Mouse (Mus musculus) stomach, embryonic 15.5 days (tissue): ENCODE results near the gene Tmem170. TPM values are rescaled to one million over a fixed set of nuclear protein-coding genes. Genes with fewer than 3 reads are reported as not detected.

Experiments
- ATAC-seq: fragments of 200-750 bp; cut with Nextera tagmentation; 2 replicates; pipeline ENCODE4 v1.8.0; 2017; ENCODE audit warnings: low read depth, moderate number of reproducible peaks, moderate TSS enrichment; ENCODE audit not compliant: insufficient read depth, low FRiP score
- H3K27ac ChIP-seq: fragments of 300-500 bp; sonication (generic); 2 replicates; pipeline ENCODE4 v1.5.1; 2015; ENCODE audit warnings: mild to moderate bottlenecking, inconsistent platforms
- H3K27me3 ChIP-seq: fragments of 300-500 bp; sonication (generic); replicated peaks from 2 replicates; pipeline ENCODE4 v1.6.1; 2015; ENCODE audit warnings: inconsistent platforms
- H3K36me3 ChIP-seq: fragments of 300-500 bp; sonication (generic); 2 replicates; pipeline ENCODE4 v1.6.1; 2015; ENCODE audit warnings: inconsistent platforms
- H3K4me1 ChIP-seq: fragments of 300-500 bp; sonication (generic); 2 replicates; pipeline ENCODE4 v1.6.1; 2015; ENCODE audit warnings: inconsistent platforms
- H3K4me2 ChIP-seq: fragments of 300-500 bp; sonication (generic); 2 replicates; pipeline ENCODE4 v1.6.1; 2015; ENCODE audit warnings: mild to moderate bottlenecking, inconsistent platforms
- H3K4me3 ChIP-seq: fragments of 300-500 bp; sonication (generic); replicated peaks from 2 replicates; pipeline ENCODE4 v1.5.1; 2015; ENCODE audit warnings: inconsistent platforms
- H3K9ac ChIP-seq: fragments of 300-500 bp; sonication (generic); 2 replicates; pipeline ENCODE4 v1.6.1; 2015; ENCODE audit warnings: inconsistent platforms
- H3K9me3 ChIP-seq: fragments of 300-500 bp; sonication (generic); 2 replicates; pipeline ENCODE4 v1.6.1; 2016; ENCODE audit warnings: inconsistent platforms
- WGBS: fragments of 180-500 bp; shearing (Covaris S2); methylation state at CpG from one replicate; pipeline ENCODE4 v1.1.7; 2015; 5-methylcytosine and 5-hydroxymethylcytosine counted together
- polyA plus RNA-seq: library from polyadenylated mRNA; unstranded; fragments of >200 nt; fragmentation: Nextera tagmentation; extraction: Ambion mirVana; gene quantifications from 2 replicates; pipeline ENCODE4 v1.2.1, GENCODE M21; 2015

Tmem170 gene
- polyA plus RNA-seq, 1 experiment from 2014 or later: 12.8 TPM

DNA sequence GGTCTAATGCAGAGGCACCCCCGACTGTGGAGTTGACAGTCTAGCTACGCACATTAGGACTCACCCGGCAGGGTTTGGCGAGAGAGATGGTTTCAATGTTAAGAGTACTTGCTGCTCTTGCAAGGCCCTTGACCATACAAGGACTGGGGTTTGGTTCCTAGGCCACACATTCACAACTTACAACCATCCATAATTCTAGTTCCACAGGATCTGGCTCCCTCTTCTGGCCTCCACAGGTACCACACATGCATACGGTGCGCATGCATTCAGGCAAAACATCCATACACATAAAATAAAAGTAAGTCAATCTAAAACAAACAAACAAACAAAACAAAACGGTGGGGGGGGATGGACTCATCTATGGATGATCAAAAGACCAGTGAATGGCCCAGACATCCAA, 18.4 kb upstream of the Tmem170 start:
- peaks cover 9% of the 10 kb centered on the region for H3K4me1 ChIP-seq
- ATAC-seq: no peak
- H3K9me3 ChIP-seq: no peaks in the 10 kb centered on the region
- H3K36me3 ChIP-seq: no peaks in the 10 kb centered on the region
- H3K9ac ChIP-seq: no peak overlapping the region
- no peak overlapping the region for H3K4me2 ChIP-seq
- no peak overlapping the region for H3K4me3 ChIP-seq
- 86% methylated on average over 7 of the region's 7 CpGs for WGBS
- H3K27me3 ChIP-seq: peaks cover 14% of the 10 kb centered on the region
- no peak overlapping the region for H3K27ac ChIP-seq

- no peaks in the 10 kb centered on the region for H3K36me3 ChIP-seq
- H3K27ac ChIP-seq: no peak overlapping the region
- ATAC-seq: no peak
- no peak overlapping the region for H3K4me2 ChIP-seq
- 48% methylated on average over 5 of the region's 5 CpGs for WGBS
- no peak overlapping the region for H3K4me3 ChIP-seq
- H3K4me1 ChIP-seq: peaks cover 17% of the 10 kb centered on the region
- H3K9ac ChIP-seq: no peak overlapping the region
- H3K9me3 ChIP-seq: no peaks in the 10 kb centered on the region
- peaks cover 24% of the 10 kb centered on the region for H3K27me3 ChIP-seq
Measured at GRCm38 (mm10) chr8:111892615-111893014, 16.1 kb upstream of the Tmem170 start.

- Histone ChIP-seq H3K27ac (no peak overlapping the region), H3K9ac (no peak overlapping the region), H3K4me2 (no peak overlapping the region), H3K9me3 (no peaks in the 10 kb centered on the region), H3K36me3 (no peaks in the 10 kb centered on the region), H3K4me1 (peaks cover 17% of the 10 kb centered on the region), H3K27me3 (peaks cover 24% of the 10 kb centered on the region), H3K4me3 (no peak overlapping the region)
- no peak for ATAC-seq
- WGBS: 19% methylated on average over 8 of the region's 8 CpGs
Measured at GRCm38 (mm10) chr8:111891983-111892382, 15.4 kb upstream of the Tmem170 start.

GRCm38 (mm10) chr8:111890911-111891303, 14.4 kb upstream of the Tmem170 start:
- no peaks in the 10 kb centered on the region for H3K36me3 ChIP-seq
- no peaks in the 10 kb centered on the region for H3K9me3 ChIP-seq
- H3K4me1 ChIP-seq: peaks cover 17% of the 10 kb centered on the region
- H3K4me2 ChIP-seq: no peak overlapping the region
- H3K4me3 ChIP-seq: peak overlapping the region; percentile 20; the same call in 1 of the 2 replicates
- H3K27me3 ChIP-seq: peaks cover 24% of the 10 kb centered on the region
- WGBS: 56% methylated on average over 6 of the region's 6 CpGs
- H3K9ac ChIP-seq: no peak overlapping the region
- no peak for ATAC-seq
- H3K27ac ChIP-seq: no peak overlapping the region

DNA sequence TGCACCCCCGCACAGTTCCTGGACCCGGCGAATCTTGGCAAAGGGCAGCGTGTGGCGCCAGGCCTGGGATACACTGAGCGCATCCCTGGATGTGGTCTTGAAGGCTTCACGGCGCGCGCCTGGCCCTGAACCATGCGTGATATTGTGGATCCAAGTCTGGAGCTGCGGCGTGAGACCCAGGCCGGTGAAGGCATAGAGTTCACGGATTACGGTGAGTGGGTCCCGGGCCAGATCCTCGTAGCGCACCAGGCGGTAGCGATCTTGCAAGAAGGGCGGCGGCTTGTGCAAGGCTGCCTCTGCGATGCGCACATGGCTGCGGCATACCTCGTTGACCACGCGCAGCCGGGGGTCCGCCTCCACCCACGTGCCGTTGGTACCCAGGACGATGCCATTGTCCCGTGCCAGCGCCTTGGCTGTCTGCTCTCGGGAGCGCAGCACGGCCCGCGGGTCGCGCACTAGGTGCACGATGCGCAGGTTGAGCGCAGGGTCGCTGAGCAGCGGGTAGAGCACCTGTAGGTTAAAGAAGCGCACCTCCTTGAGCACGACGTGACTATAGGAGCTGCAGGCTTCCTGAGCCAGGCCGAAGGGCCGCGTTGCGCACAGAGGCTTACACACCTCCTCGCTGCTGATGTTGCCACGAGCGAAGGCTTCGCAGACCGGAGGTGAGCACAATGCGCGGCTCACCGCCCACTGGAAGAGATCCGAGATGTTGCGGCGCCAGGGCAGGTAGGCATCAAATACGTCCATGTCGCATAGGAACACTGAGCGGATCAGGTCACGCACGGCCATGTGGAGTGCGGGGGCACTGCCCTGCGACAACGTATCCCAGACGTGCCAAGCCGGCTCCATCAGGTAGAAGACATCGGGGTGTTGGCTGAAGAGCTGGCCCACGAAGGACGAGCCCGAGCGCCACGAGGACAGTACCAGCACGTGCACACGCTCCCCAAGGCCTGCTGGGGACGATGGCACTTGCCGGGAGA, 13.7 kb upstream of the Tmem170 start:
- H3K27ac ChIP-seq: no peak overlapping the region
- no peaks in the 10 kb centered on the region for H3K36me3 ChIP-seq
- no peak for ATAC-seq
- H3K4me3 ChIP-seq: peak overlapping the region; percentile 20
- peak overlapping the region; percentile 42 for H3K4me2 ChIP-seq
- 14% methylated on average over 86 of the region's 86 CpGs for WGBS
- H3K27me3 ChIP-seq: peaks cover 24% of the 10 kb centered on the region
- no peak overlapping the region for H3K9ac ChIP-seq
- H3K4me1 ChIP-seq: peaks cover 17% of the 10 kb centered on the region
- no peaks in the 10 kb centered on the region for H3K9me3 ChIP-seq

DNA sequence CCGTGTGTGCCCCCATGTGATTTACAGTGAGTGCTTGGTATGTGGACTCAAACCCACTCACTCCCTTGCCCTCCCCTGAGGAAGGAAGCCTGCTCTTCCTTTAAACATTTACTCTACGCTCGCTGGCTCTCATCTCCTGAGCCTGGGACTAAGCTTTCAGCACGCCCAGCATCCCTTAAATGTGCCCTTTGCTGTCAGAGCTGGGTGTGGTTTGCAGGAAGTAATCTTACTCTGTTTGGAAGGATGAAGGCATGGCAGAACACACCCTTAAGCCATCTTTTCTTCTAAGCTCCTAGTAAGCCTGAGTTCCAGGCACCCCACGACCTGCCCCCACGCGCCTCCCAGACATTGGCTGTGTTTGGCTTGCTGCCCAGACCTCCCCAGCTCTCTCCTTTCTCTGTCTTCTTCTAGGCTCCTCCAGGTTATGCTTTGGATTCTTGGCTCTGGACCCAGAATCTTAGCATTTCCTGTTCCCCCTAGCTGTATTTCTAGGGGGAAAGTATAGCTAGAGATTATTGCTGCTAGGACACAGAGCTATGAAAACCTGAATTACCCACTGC, 11.6 kb upstream of the Tmem170 start:
- Histone ChIP-seq H3K9me3 (no peaks in the 10 kb centered on the region), H3K4me3 (no peak overlapping the region), H3K4me1 (peaks cover 17% of the 10 kb centered on the region), H3K27me3 (peaks cover 24% of the 10 kb centered on the region), H3K9ac (no peak overlapping the region), H3K27ac (no peak overlapping the region), H3K4me2 (no peak overlapping the region), H3K36me3 (no peaks in the 10 kb centered on the region)
- WGBS: 23% methylated on average over 7 of the region's 7 CpGs
- peak; percentile 32; the same call in 1 of the 2 replicates for ATAC-seq

DNA sequence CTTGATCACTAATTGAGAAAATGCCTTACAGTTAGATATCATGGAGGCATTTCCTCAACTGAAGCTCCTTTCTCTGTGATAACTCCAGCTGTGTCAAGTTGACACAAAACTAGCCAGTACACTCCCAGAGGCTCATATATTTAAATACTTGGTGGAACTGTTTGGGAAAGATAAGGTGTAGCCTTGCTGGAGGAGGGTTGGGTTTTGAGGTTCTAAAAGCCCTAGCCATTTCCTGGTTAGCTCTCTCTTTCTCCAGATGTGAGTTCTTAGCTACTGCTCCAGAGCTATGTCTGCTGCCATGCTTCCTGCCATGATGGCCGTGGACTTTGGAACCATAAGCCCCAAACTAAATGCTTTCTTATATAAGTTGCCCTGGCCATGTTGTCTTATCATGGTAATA, 10.9 kb upstream of the Tmem170 start:
- Histone ChIP-seq H3K9ac (no peak overlapping the region), H3K36me3 (no peaks in the 10 kb centered on the region), H3K27me3 (peaks cover 24% of the 10 kb centered on the region), H3K4me1 (peaks cover 17% of the 10 kb centered on the region), H3K4me3 (no peak overlapping the region), H3K27ac (no peak overlapping the region), H3K9me3 (no peaks in the 10 kb centered on the region), H3K4me2 (no peak overlapping the region)
- 79% methylated on average over 1 of the region's 1 CpGs for WGBS
- ATAC-seq: no peak

GRCm38 (mm10) chr8:111883615-111884014, 7.1 kb upstream of the Tmem170 start:
- peak; percentile 40; the same call in 1 of the 2 replicates for ATAC-seq
- no peaks in the 10 kb centered on the region for H3K27me3 ChIP-seq
- H3K36me3 ChIP-seq: no peaks in the 10 kb centered on the region
- H3K4me2 ChIP-seq: no peak overlapping the region
- WGBS: 78% methylated on average over 4 of the region's 4 CpGs
- peaks cover 5% of the 10 kb centered on the region; the same call in 1 of the 2 replicates for H3K4me1 ChIP-seq
- H3K9me3 ChIP-seq: no peaks in the 10 kb centered on the region
- H3K9ac ChIP-seq: no peak overlapping the region
- no peak overlapping the region for H3K4me3 ChIP-seq
- no peak overlapping the region for H3K27ac ChIP-seq

DNA sequence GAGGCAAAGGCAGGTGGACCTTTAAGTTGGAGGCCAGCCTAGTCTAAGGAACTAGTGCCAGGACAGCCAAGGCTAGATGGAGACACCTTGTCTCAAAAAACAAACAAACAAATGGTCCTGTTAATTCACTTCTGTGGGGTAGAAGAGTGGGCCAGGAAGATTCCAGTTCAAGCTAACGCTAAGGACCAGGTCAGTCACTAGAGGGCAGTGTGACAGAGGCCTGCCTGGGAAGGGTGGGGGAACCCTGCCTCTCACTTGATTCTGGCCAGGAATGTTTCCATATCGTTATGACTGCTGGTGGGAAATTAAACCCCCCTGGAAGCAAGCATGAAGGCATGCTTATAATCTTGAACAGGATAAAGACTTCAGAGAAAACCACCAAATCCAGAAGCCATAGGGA, 5.0 kb upstream of the Tmem170 start:
- H3K36me3 ChIP-seq: no peaks in the 10 kb centered on the region
- no peaks in the 10 kb centered on the region for H3K9me3 ChIP-seq
- H3K27me3 ChIP-seq: no peaks in the 10 kb centered on the region
- H3K27ac ChIP-seq: no peak overlapping the region
- ATAC-seq: no peak
- WGBS: 1% methylated on average over 2 of the region's 2 CpGs
- H3K4me2 ChIP-seq: no peak overlapping the region
- H3K9ac ChIP-seq: no peak overlapping the region
- H3K4me1 ChIP-seq: peaks cover 5% of the 10 kb centered on the region; the same call in 1 of the 2 replicates
- H3K4me3 ChIP-seq: no peak overlapping the region

GRCm38 (mm10) chr8:111877711-111878110, 1.2 kb upstream of the Tmem170 start:
- Histone ChIP-seq H3K36me3 (no peaks in the 10 kb centered on the region), H3K27me3 (no peaks in the 10 kb centered on the region), H3K4me2 (no peak overlapping the region), H3K9me3 (no peaks in the 10 kb centered on the region), H3K9ac (no peak overlapping the region), H3K27ac (no peak overlapping the region), H3K4me3 (no peak overlapping the region), H3K4me1 (peaks cover 5% of the 10 kb centered on the region; the same call in 1 of the 2 replicates)
- WGBS: 66% methylated on average over 9 of the region's 9 CpGs
- ATAC-seq: no peak

DNA sequence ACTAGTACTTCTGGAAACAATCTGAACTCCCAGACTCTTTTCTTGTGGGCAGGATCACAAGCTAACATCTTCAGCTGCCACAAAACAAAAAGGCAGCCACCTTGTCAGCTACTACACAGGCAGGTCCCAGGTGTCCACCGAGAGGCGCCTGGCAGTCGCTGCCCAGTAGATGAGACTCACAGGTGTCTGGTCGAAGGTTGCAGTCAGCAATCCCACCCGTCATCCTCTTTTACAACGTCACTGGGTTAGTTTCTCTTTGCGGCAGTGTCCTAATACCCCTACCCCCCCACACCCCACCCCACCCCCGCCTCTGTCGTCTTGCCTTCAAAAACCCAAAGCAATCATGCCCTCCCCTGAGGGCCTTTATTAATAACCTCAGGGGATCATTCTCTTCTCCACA, 792 bp downstream of the Tmem170 start:
- Histone ChIP-seq H3K27ac (peak overlapping the region; percentile 86; the same call in 1 of the 2 replicates), H3K4me2 (peak overlapping the region; percentile 69), H3K9me3 (no peaks in the 10 kb centered on the region), H3K36me3 (no peaks in the 10 kb centered on the region), H3K4me1 (peaks cover 5% of the 10 kb centered on the region; the same call in 1 of the 2 replicates), H3K9ac (peak overlapping the region; percentile 68), H3K4me3 (peak overlapping the region; percentile 98), H3K27me3 (no peaks in the 10 kb centered on the region)
- no peak for ATAC-seq
- 10% methylated on average over 9 of the region's 9 CpGs for WGBS

DNA sequence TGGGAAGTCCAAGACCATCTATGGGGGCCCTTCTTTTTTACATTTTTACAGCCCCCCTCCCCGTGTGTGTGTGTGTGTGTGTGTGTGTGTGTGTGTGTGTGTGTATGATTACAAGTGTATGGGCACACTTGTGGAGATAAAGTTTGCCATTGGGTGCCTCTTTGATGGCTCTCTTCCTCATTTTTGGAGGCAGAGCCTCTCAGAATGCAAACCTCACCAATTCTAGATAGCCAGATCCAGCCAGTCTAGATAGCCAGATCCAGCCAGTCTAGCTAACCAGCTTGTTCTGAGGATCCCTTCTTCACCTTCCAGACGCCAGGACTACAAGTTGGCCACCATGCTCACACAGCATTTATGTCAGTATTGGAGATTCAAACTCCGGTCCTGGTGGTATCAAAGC, 5.3 kb downstream of the Tmem170 start:
- 93% methylated on average over 3 of the region's 3 CpGs for WGBS
- Histone ChIP-seq H3K9me3 (no peaks in the 10 kb centered on the region), H3K27me3 (no peaks in the 10 kb centered on the region), H3K4me2 (no peak overlapping the region), H3K4me3 (no peak overlapping the region), H3K9ac (no peak overlapping the region), H3K36me3 (0 out of 2 replicates have a peak, but pooled peaks cover 4% of the 10 kb centered on the region), H3K4me1 (no peaks in the 10 kb centered on the region), H3K27ac (no peak overlapping the region)
- no peak for ATAC-seq
